Mouse (Mus musculus) midbrain, embryonic 15.5 days (tissue): ENCODE measurements around the gene Cd2. TPM values are rescaled to one million over a fixed set of nuclear protein-coding genes. Genes with fewer than 3 reads are reported as not detected.

Source experiments
- ATAC-seq: fragments of 200-750 bp; cut with Nextera tagmentation; replicated peaks from 2 replicates; pipeline ENCODE4 v1.8.0; 2017; ENCODE audit warnings: moderate TSS enrichment
- H3K27ac ChIP-seq: fragments of 300-500 bp; sonication (generic); 2 replicates; pipeline ENCODE4 v1.5.1; 2015; ENCODE audit warnings: mild to moderate bottlenecking, inconsistent platforms
- H3K27me3 ChIP-seq: fragments of 300-500 bp; sonication (generic); replicated peaks from 2 replicates; pipeline ENCODE4 v1.6.1; 2015; ENCODE audit warnings: inconsistent platforms
- H3K36me3 ChIP-seq: fragments of 300-500 bp; sonication (generic); replicated peaks from 2 replicates; pipeline ENCODE4 v1.6.1; 2015; ENCODE audit warnings: inconsistent platforms
- H3K4me1 ChIP-seq: fragments of 300-500 bp; sonication (generic); 2 replicates; pipeline ENCODE4 v1.6.1; 2015; ENCODE audit warnings: inconsistent platforms
- H3K4me2 ChIP-seq: fragments of 300-500 bp; sonication (generic); 2 replicates; pipeline ENCODE4 v1.6.1; 2015; ENCODE audit warnings: inconsistent platforms, mild to moderate bottlenecking, moderate library complexity
- H3K4me3 ChIP-seq: fragments of 300-500 bp; sonication (generic); 2 replicates; pipeline ENCODE4 v1.5.1; 2015; ENCODE audit warnings: mild to moderate bottlenecking, inconsistent platforms
- H3K9ac ChIP-seq: fragments of 300-500 bp; sonication (generic); 2 replicates; pipeline ENCODE4 v1.6.1; 2015; ENCODE audit warnings: mild to moderate bottlenecking, inconsistent platforms
- H3K9me3 ChIP-seq: fragments of 300-500 bp; sonication (generic); 2 replicates; pipeline ENCODE4 v1.6.1; 2016; ENCODE audit warnings: inconsistent platforms
- WGBS: fragments of 180-500 bp; shearing (Covaris S2); methylation state at CpG from one replicate; pipeline ENCODE4 v1.1.7; 2015; ENCODE audit warnings: mixed read lengths; 5-methylcytosine and 5-hydroxymethylcytosine counted together
- polyA plus RNA-seq: library from polyadenylated mRNA; unstranded; fragments of >200 nt; fragmentation: Nextera tagmentation; extraction: Ambion mirVana; gene quantifications from 2 replicates; pipeline ENCODE4 v1.2.1, GENCODE M21; 2015

Cd2 gene
- polyA plus RNA-seq, 1 experiment from 2014 or later, result not detected

GRCm38 (mm10) chr3:101290036-101290435 lies 2.3 kb upstream of the Cd2 start:
- no peak overlapping the region for H3K4me2 ChIP-seq
- H3K27me3 ChIP-seq, result no peaks in the 10 kb centered on the region
- 82% methylated on average over 7 of the region's 7 CpGs for WGBS

GRCm38 (mm10) chr3:101289406-101289805 lies 1.7 kb upstream of the Cd2 start:
- Histone ChIP-seq H3K27me3 (no peaks in the 10 kb centered on the region), H3K36me3 (no peaks in the 10 kb centered on the region), H3K4me1 (no peaks in the 10 kb centered on the region), H3K27ac (no peak overlapping the region), H3K4me3 (no peak overlapping the region), H3K9me3 (no peaks in the 10 kb centered on the region), H3K9ac (no peak overlapping the region), H3K4me2 (no peak overlapping the region)
- ATAC-seq, result no peak
- WGBS, result 82% methylated on average over 3 of the region's 3 CpGs

More at GRCm38 (mm10) chr3:101290036-101290435, 2.3 kb upstream of the Cd2 start:
- Histone ChIP-seq H3K9me3 (no peaks in the 10 kb centered on the region), H3K36me3 (no peaks in the 10 kb centered on the region), H3K4me1 (0 out of 2 replicates have a peak, but pooled peaks cover 2% of the 10 kb centered on the region), H3K4me3 (no peak overlapping the region), H3K27ac (no peak overlapping the region), H3K9ac (no peak overlapping the region)
- no peak for ATAC-seq

GRCm38 (mm10) chr3:101286336-101287325 lies 1.1 kb downstream of the Cd2 start:
- no peaks in the 10 kb centered on the region for H3K36me3 ChIP-seq
- no peak overlapping the region for H3K4me2 ChIP-seq
- 90% methylated on average over 12 of the region's 12 CpGs for WGBS
- no peaks in the 10 kb centered on the region for H3K27me3 ChIP-seq
- no peaks in the 10 kb centered on the region for H3K9me3 ChIP-seq
- H3K27ac ChIP-seq, result no peak overlapping the region
- no peak for ATAC-seq
- H3K9ac ChIP-seq, result no peak overlapping the region
- no peak overlapping the region for H3K4me3 ChIP-seq
- H3K4me1 ChIP-seq, result no peaks in the 10 kb centered on the region

- Histone ChIP-seq H3K36me3 (no peaks in the 10 kb centered on the region), H3K4me3 (no peak overlapping the region), H3K9ac (no peak overlapping the region), H3K27ac (no peak overlapping the region), H3K4me1 (no peaks in the 10 kb centered on the region), H3K27me3 (no peaks in the 10 kb centered on the region), H3K9me3 (no peaks in the 10 kb centered on the region), H3K4me2 (no peak overlapping the region)
- no peak for ATAC-seq
- WGBS, result 89% methylated on average over 12 of the region's 12 CpGs
Observed at GRCm38 (mm10) chr3:101285851-101286250, 1.9 kb downstream of the Cd2 start.

GRCm38 (mm10) chr3:101285021-101285615 lies 2.6 kb downstream of the Cd2 start:
- Histone ChIP-seq H3K27ac (no peak overlapping the region), H3K4me3 (no peak overlapping the region), H3K4me2 (no peak overlapping the region), H3K9ac (no peak overlapping the region), H3K27me3 (no peaks in the 10 kb centered on the region), H3K4me1 (no peaks in the 10 kb centered on the region), H3K9me3 (no peaks in the 10 kb centered on the region), H3K36me3 (no peaks in the 10 kb centered on the region)
- ATAC-seq, result no peak
- 90% methylated on average over 5 of the region's 5 CpGs for WGBS

GRCm38 (mm10) chr3:101283869-101284706 lies 3.7 kb downstream of the Cd2 start:
- Histone ChIP-seq H3K27ac (no peak overlapping the region), H3K27me3 (no peaks in the 10 kb centered on the region), H3K9ac (no peak overlapping the region), H3K4me3 (no peak overlapping the region), H3K4me2 (no peak overlapping the region), H3K36me3 (no peaks in the 10 kb centered on the region), H3K4me1 (no peaks in the 10 kb centered on the region), H3K9me3 (no peaks in the 10 kb centered on the region)
- ATAC-seq, result no peak
- 92% methylated on average over 13 of the region's 13 CpGs for WGBS

GRCm38 (mm10) chr3:101283441-101283840 lies 4.3 kb downstream of the Cd2 start:
- Histone ChIP-seq H3K9me3 (no peaks in the 10 kb centered on the region), H3K27ac (no peak overlapping the region), H3K27me3 (no peaks in the 10 kb centered on the region), H3K4me1 (no peaks in the 10 kb centered on the region), H3K4me3 (no peak overlapping the region), H3K36me3 (no peaks in the 10 kb centered on the region), H3K9ac (no peak overlapping the region), H3K4me2 (no peak overlapping the region)
- ATAC-seq, result no peak
- 75% methylated on average over 4 of the region's 4 CpGs for WGBS

GRCm38 (mm10) chr3:101282556-101283180 lies 5.1 kb downstream of the Cd2 start:
- H3K9ac ChIP-seq, result no peak overlapping the region
- no peaks in the 10 kb centered on the region for H3K27me3 ChIP-seq
- no peaks in the 10 kb centered on the region for H3K9me3 ChIP-seq
- H3K27ac ChIP-seq, result no peak overlapping the region
- H3K4me3 ChIP-seq, result no peak overlapping the region
- ATAC-seq, result no peak
- H3K36me3 ChIP-seq, result no peaks in the 10 kb centered on the region
- 85% methylated on average over 9 of the region's 9 CpGs for WGBS
- no peak overlapping the region for H3K4me2 ChIP-seq
- H3K4me1 ChIP-seq, result no peaks in the 10 kb centered on the region

GRCm38 (mm10) chr3:101281841-101282240 lies 5.9 kb downstream of the Cd2 start:
- no peak for ATAC-seq
- H3K36me3 ChIP-seq, result no peaks in the 10 kb centered on the region
- H3K9me3 ChIP-seq, result no peaks in the 10 kb centered on the region
- H3K4me2 ChIP-seq, result no peak overlapping the region
- no peak overlapping the region for H3K27ac ChIP-seq
- no peaks in the 10 kb centered on the region for H3K4me1 ChIP-seq
- H3K4me3 ChIP-seq, result no peak overlapping the region
- WGBS, result 70% methylated on average over 4 of the region's 4 CpGs
- H3K9ac ChIP-seq, result no peak overlapping the region
- no peaks in the 10 kb centered on the region for H3K27me3 ChIP-seq

GRCm38 (mm10) chr3:101280348-101281311 lies 7.1 kb downstream of the Cd2 start:
- H3K27me3 ChIP-seq, result no peaks in the 10 kb centered on the region
- 60% methylated on average over 15 of the region's 15 CpGs for WGBS

GRCm38 (mm10) chr3:101279561-101279960 lies 8.2 kb downstream of the Cd2 start:
- no peak for ATAC-seq
- Histone ChIP-seq H3K9me3 (no peaks in the 10 kb centered on the region), H3K9ac (no peak overlapping the region), H3K27me3 (no peaks in the 10 kb centered on the region), H3K4me3 (no peak overlapping the region), H3K4me1 (0 out of 2 replicates have a peak, but pooled peaks cover 4% of the 10 kb centered on the region), H3K27ac (no peak overlapping the region), H3K4me2 (no peak overlapping the region), H3K36me3 (no peaks in the 10 kb centered on the region)
- 87% methylated on average over 10 of the region's 10 CpGs for WGBS

More at GRCm38 (mm10) chr3:101280348-101281311, 7.1 kb downstream of the Cd2 start:
- Histone ChIP-seq H3K4me3 (no peak overlapping the region), H3K9ac (no peak overlapping the region), H3K36me3 (no peaks in the 10 kb centered on the region), H3K27ac (no peak overlapping the region), H3K9me3 (no peaks in the 10 kb centered on the region), H3K4me1 (0 out of 2 replicates have a peak, but pooled peaks cover 4% of the 10 kb centered on the region), H3K4me2 (no peak overlapping the region)
- no peak for ATAC-seq
